Mouse (Mus musculus): ENCODE results near the gene Gm3106.
"Not testable (repeated sequence)": the region's sequence is repeated elsewhere in the genome, so short reads cannot be mapped to it uniquely, and the experiment has no call there.

Gene Gm3106

GRCm38 (mm10) chr5:94217705-94218104, at the start of gene Gm3106:
Gm3106 (plus strand) TSS chr5:94218005.
- CTCF ChIA-PET = not testable (repeated sequence)
